Mouse (Mus musculus) kidney, embryonic 14.5 days (tissue): Measurements from ENCODE around the gene Scaf1. TPM values are rescaled to one million over a fixed set of nuclear protein-coding genes. Genes with fewer than 3 reads are reported as not detected.
"Not testable (repeated sequence)": the region's sequence is repeated elsewhere in the genome, so short reads cannot be mapped to it uniquely, and the experiment has no call there.

Experiments used
- ATAC-seq: fragments of 200-750 bp; cut with Nextera tagmentation; 2 replicates; pipeline ENCODE4 v1.8.0; 2017; ENCODE audit warnings: moderate number of reproducible peaks, mild to moderate bottlenecking, moderate TSS enrichment, moderate library complexity; ENCODE audit not compliant: low FRiP score, low TSS enrichment
- H3K27ac ChIP-seq: fragments of 300-500 bp; sonication (generic); 2 replicates; pipeline ENCODE4 v1.5.1; 2014; ENCODE audit warnings: low read depth, mild to moderate bottlenecking, low read length, moderate library complexity, mixed read lengths
- H3K27me3 ChIP-seq: fragments of 300-500 bp; sonication (generic); 2 replicates; pipeline ENCODE4 v1.6.1; 2014; ENCODE audit warnings: mild to moderate bottlenecking, low read length; ENCODE audit not compliant: control insufficient read depth, insufficient read depth
- H3K36me3 ChIP-seq: fragments of 300-500 bp; sonication (generic); 2 replicates; pipeline ENCODE4 v1.6.1; 2014; ENCODE audit warnings: low read length, mixed read lengths; ENCODE audit not compliant: control insufficient read depth, insufficient read depth
- H3K4me1 ChIP-seq: fragments of 300-500 bp; sonication (generic); 2 replicates; pipeline ENCODE4 v1.6.1; 2014; ENCODE audit warnings: low read length, mixed read lengths; ENCODE audit not compliant: control insufficient read depth, insufficient read depth
- H3K4me2 ChIP-seq: fragments of 300-500 bp; sonication (generic); replicated peaks from 2 replicates; pipeline ENCODE4 v1.6.1; 2014; ENCODE audit warnings: low read depth, mild to moderate bottlenecking, low read length
- H3K4me3 ChIP-seq: fragments of 300-500 bp; sonication (generic); 2 replicates; pipeline ENCODE4 v1.5.1; 2014; ENCODE audit warnings: mild to moderate bottlenecking, low read length
- H3K9ac ChIP-seq: fragments of 300-500 bp; sonication (generic); 2 replicates; pipeline ENCODE4 v1.6.1; 2014; ENCODE audit warnings: low read depth, mild to moderate bottlenecking, low read length, moderate library complexity
- H3K9me3 ChIP-seq: fragments of 300-500 bp; sonication (generic); 2 replicates; pipeline ENCODE4 v1.6.1; 2016; ENCODE audit warnings: low read length; ENCODE audit not compliant: control insufficient read depth
- WGBS: fragments of 180-500 bp; shearing (Covaris S2); extraction: QIAGEN DNeasy Blood & Tissue Kit; methylation state at CpG from one replicate; pipeline ENCODE4 v1.1.7; 2014; 5-methylcytosine and 5-hydroxymethylcytosine counted together
- polyA plus RNA-seq: library from polyadenylated mRNA; unstranded; fragments of >200 nt; fragmentation: Nextera tagmentation; extraction: Ambion mirVana; gene quantifications from 2 replicates; pipeline ENCODE4 v1.2.1, GENCODE M21; 2014

Scaf1 gene
- polyA plus RNA-seq, 1 experiment from 2014 or later: 54.0 TPM

GRCm38 (mm10) chr7:45030857-45031256, 14.7 kb upstream of the Scaf1 start:
- Histone ChIP-seq H3K4me2 (no peak overlapping the region), H3K27ac (no peak overlapping the region), H3K4me1 (no peaks in the 10 kb centered on the region), H3K4me3 (no peak overlapping the region), H3K36me3 (peaks cover 87% of the 10 kb centered on the region), H3K9me3 (no peaks in the 10 kb centered on the region), H3K27me3 (no peaks in the 10 kb centered on the region), H3K9ac (no peak overlapping the region)
- WGBS: 95% methylated on average over 8 of the region's 8 CpGs
- ATAC-seq: no peak

GRCm38 (mm10) chr7:45029995-45030394, 13.8 kb upstream of the Scaf1 start:
- Histone ChIP-seq H3K27ac (no peak overlapping the region), H3K4me1 (no peaks in the 10 kb centered on the region), H3K9me3 (no peaks in the 10 kb centered on the region), H3K4me2 (no peak overlapping the region), H3K36me3 (peaks cover 78% of the 10 kb centered on the region), H3K27me3 (no peaks in the 10 kb centered on the region), H3K4me3 (no peak overlapping the region), H3K9ac (no peak overlapping the region)
- 87% methylated on average over 6 of the region's 6 CpGs for WGBS
- no peak for ATAC-seq

GRCm38 (mm10) chr7:45028351-45028750, 12.2 kb upstream of the Scaf1 start:
- H3K9ac ChIP-seq: no peak overlapping the region
- no peak overlapping the region for H3K27ac ChIP-seq
- H3K4me1 ChIP-seq: no peaks in the 10 kb centered on the region
- H3K4me3 ChIP-seq: no peak overlapping the region
- peaks cover 62% of the 10 kb centered on the region for H3K36me3 ChIP-seq
- H3K9me3 ChIP-seq: no peaks in the 10 kb centered on the region
- 82% methylated on average over 11 of the region's 11 CpGs for WGBS
- no peak overlapping the region for H3K4me2 ChIP-seq
- ATAC-seq: no peak
- H3K27me3 ChIP-seq: no peaks in the 10 kb centered on the region

GRCm38 (mm10) chr7:45027761-45028160, 11.6 kb upstream of the Scaf1 start:
- WGBS: 89% methylated on average over 9 of the region's 9 CpGs
- H3K27me3 ChIP-seq: no peaks in the 10 kb centered on the region
- H3K9ac ChIP-seq: no peak overlapping the region
- H3K9me3 ChIP-seq: no peaks in the 10 kb centered on the region
- ATAC-seq: no peak
- no peak overlapping the region for H3K4me2 ChIP-seq
- H3K27ac ChIP-seq: no peak overlapping the region
- H3K4me3 ChIP-seq: no peak overlapping the region
- H3K36me3 ChIP-seq: peaks cover 56% of the 10 kb centered on the region
- H3K4me1 ChIP-seq: no peaks in the 10 kb centered on the region

GRCm38 (mm10) chr7:45026256-45026655, 10.1 kb upstream of the Scaf1 start:
- Histone ChIP-seq H3K36me3 (peaks cover 41% of the 10 kb centered on the region), H3K9ac (no peak overlapping the region), H3K27ac (no peak overlapping the region), H3K4me3 (no peak overlapping the region), H3K9me3 (no peaks in the 10 kb centered on the region), H3K4me1 (no peaks in the 10 kb centered on the region), H3K4me2 (no peak overlapping the region), H3K27me3 (no peaks in the 10 kb centered on the region)
- 59% methylated on average over 2 of the region's 2 CpGs for WGBS
- no peak for ATAC-seq

- Histone ChIP-seq H3K27me3 (no peaks in the 10 kb centered on the region), H3K27ac (no peak overlapping the region), H3K9ac (no peak overlapping the region), H3K36me3 (peaks cover 36% of the 10 kb centered on the region), H3K9me3 (no peaks in the 10 kb centered on the region), H3K4me3 (no peak overlapping the region), H3K4me2 (no peak overlapping the region), H3K4me1 (no peaks in the 10 kb centered on the region)
- WGBS: 72% methylated on average over 8 of the region's 8 CpGs
- ATAC-seq: no peak
Observed at GRCm38 (mm10) chr7:45025601-45026220, 9.5 kb upstream of the Scaf1 start.

- 87% methylated on average over 15 of the region's 15 CpGs for WGBS
- no peak overlapping the region for H3K4me2 ChIP-seq
- ATAC-seq: no peak
Observed at GRCm38 (mm10) chr7:45024281-45025248, 8.4 kb upstream of the Scaf1 start.

GRCm38 (mm10) chr7:45023711-45024110, 7.5 kb upstream of the Scaf1 start:
- H3K27me3 ChIP-seq, H3K27ac ChIP-seq, H3K4me3 ChIP-seq, H3K4me2 ChIP-seq, H3K4me1 ChIP-seq, H3K9me3 ChIP-seq, H3K9ac ChIP-seq, ATAC-seq: not testable (repeated sequence)
- peaks cover 17% of the 10 kb centered on the region for H3K36me3 ChIP-seq
- WGBS: 76% methylated on average over 5 of the region's 5 CpGs

More at GRCm38 (mm10) chr7:45024281-45025248, 8.4 kb upstream of the Scaf1 start:
- H3K4me3 ChIP-seq: no peak overlapping the region
- peaks cover 24% of the 10 kb centered on the region for H3K36me3 ChIP-seq
- H3K9me3 ChIP-seq: no peaks in the 10 kb centered on the region
- peaks cover 2% of the 10 kb centered on the region; the same call in 1 of the 2 replicates for H3K4me1 ChIP-seq
- H3K27me3 ChIP-seq: no peaks in the 10 kb centered on the region
- H3K9ac ChIP-seq: no peak overlapping the region
- H3K27ac ChIP-seq: no peak overlapping the region

GRCm38 (mm10) chr7:45020225-45020624, 4.1 kb upstream of the Scaf1 start:
- no peak overlapping the region for H3K4me3 ChIP-seq
- no peak overlapping the region for H3K27ac ChIP-seq
- no peak overlapping the region for H3K9ac ChIP-seq
- peaks cover 11% of the 10 kb centered on the region; the same call in 1 of the 2 replicates for H3K4me1 ChIP-seq
- H3K9me3 ChIP-seq: no peaks in the 10 kb centered on the region
- H3K36me3 ChIP-seq: no peaks in the 10 kb centered on the region
- ATAC-seq: no peak
- H3K4me2 ChIP-seq: no peak overlapping the region
- H3K27me3 ChIP-seq: no peaks in the 10 kb centered on the region
- WGBS: 78% methylated on average over 9 of the region's 9 CpGs
